Mouse (Mus musculus) left cerebral cortex, postnatal 14 days (tissue): Measurements from ENCODE around the gene Olfr1360. TPM values are rescaled to one million over a fixed set of nuclear protein-coding genes. Genes with fewer than 3 reads are reported as not detected.

Experiments
- DNase-seq, 2 experiments: peaks; one replicate each; pipeline ENCODE4 v3.0.0; 2021 to 2022; ENCODE audit warnings: low spot score in 2 of 2, mixed read lengths in 1 of 2
- intact Hi-C: fragments of 180-260 bp; cut with DNase I; formaldehyde crosslinking; loops from one replicate; pipeline ENCODE4 v1.15.1; 2025
- microRNA-seq, 2 experiments: library from miRNA; unstranded; fragments of <30 nt; microRNA quantifications; one replicate each; pipeline ENCODE4 v1.2.0; 2022
- total RNA-seq, 2 experiments: library from RNA; stranded (reverse); gene quantifications; 2 replicates each; pipeline ENCODE4 v1.2.3; 2021

Olfr1360 gene
- total RNA-seq, 2 experiments from 2014 or later: not detected

- DNase-seq: peak; percentile 89 to 92
- intact Hi-C loops: loop anchor here (5.0 to 10.0 kb wide), 4 partner anchors 445 to 1825 kb away; partner anchors contain the start of genes Hist1h2af, Hist1h3g and Hist1h4h
Measured at GRCm38 (mm10) chr13:21710031-21710711, 33.0 kb upstream of the Olfr1360 start.

DNA sequence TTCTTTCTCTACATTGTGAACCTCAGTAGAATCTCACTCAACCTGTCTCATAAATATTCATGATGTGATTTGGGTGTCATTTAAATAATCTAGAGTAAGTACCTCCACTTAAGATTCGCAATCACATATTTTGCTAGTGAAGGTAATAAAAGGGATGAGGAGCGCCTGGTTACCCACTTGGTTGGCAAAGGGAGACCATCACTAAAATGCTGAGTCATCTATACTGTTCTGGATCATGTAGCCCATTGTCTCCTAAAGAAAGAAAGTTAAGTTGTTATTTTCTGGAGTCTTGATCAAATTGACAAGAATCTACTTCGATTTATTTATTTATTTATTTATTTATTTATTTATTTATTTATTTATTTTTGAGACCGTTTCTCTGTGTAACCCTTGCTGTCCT, 29.5 kb upstream of the Olfr1360 start:
- intact Hi-C loops: no loop called here
- no peak for DNase-seq

- intact Hi-C loops: no loop called here
- no peak for DNase-seq
Measured at GRCm38 (mm10) chr13:21697811-21698210, 20.6 kb upstream of the Olfr1360 start, which contains the start of gene Olfr1359. TSS of gene Olfr1359 (plus strand) at chr13:21698111.

DNA sequence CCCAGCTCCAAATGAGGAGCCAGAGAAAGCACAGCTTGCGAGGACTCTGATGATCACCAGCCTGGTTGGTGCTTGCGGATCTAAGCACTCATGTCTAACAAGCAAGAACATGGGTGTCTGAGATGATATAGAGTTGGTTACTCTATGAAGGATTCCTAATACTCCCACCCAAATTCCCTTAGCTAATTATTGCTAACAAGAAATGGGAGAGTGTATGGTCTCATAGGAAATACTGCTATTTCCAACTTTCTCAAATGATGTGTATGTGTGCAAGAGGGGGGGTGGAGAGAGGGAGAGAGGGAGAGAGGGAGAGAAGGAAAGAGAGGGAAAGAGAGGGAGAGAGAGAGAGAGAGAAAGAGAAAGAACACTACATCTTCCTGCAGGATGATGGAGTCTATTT, 13.9 kb downstream of the Olfr1360 start, which contains the start of gene Olfr1361:
TSS of gene Olfr1361 (minus strand) at position 101 of the 400 bp plus-strand sequence.
- intact Hi-C loops: no loop called here
- DNase-seq: no peak

- no peak for DNase-seq
- intact Hi-C loops: no loop called here
Measured at GRCm38 (mm10) chr13:21642418-21642817, 34.8 kb downstream of the Olfr1360 start, which contains the start of gene Olfr11. TSS of gene Olfr11 (minus strand) at chr13:21642518.

Small RNA genes within 50 kb of the gene (microRNA-seq; reads per million reads assigned to microRNA genes)
- gene Gm44357 (0 reads per million in 2 experiments), gene Gm44367 (0 reads per million in 2 experiments)

Other genes with a start within 250 kb of the Olfr1360 start
- 1 to 10 TPM; 1.3 to 1.8 TPM for gene Pgbd1, start 236.3 kb downstream of the Olfr1360 start, total RNA-seq
- 10 to 100 TPM; 33.9 to 39.7 TPM for gene Zscan26, start 223.7 kb downstream of the Olfr1360 start, total RNA-seq
- gene Nkapl, start 208.9 kb downstream of the Olfr1360 start, total RNA-seq: 1 to 10 TPM in 1 of 2 experiments, under 1 TPM in 1; 0.76 to 1.3 TPM
- gene Zkscan4, start 198.5 kb downstream of the Olfr1360 start, total RNA-seq: 1 to 10 TPM; 7.2 to 7.3 TPM
- gene Gm10065, start 198.0 kb downstream of the Olfr1360 start, total RNA-seq: not detected
- gene AK157302, start 182.2 kb downstream of the Olfr1360 start, total RNA-seq: 10 to 100 TPM; 18.1 to 19.7 TPM
- gene Gm11273, start 176.0 kb downstream of the Olfr1360 start, total RNA-seq: 10 to 100 TPM; 59.6 to 63.4 TPM
- 10 to 100 TPM; 12.7 to 13.2 TPM for gene Zkscan8, start 146.3 kb downstream of the Olfr1360 start, total RNA-seq
- not detected for gene Olfr1366, start 134.6 kb downstream of the Olfr1360 start, total RNA-seq
- gene Olfr1535, start 117.5 kb downstream of the Olfr1360 start, total RNA-seq: not detected
- gene Olfr1364, start 95.6 kb downstream of the Olfr1360 start, total RNA-seq: not detected
- gene Olfr1362, start 63.4 kb downstream of the Olfr1360 start, total RNA-seq: not detected
- not detected for gene Olfr11, start 34.9 kb downstream of the Olfr1360 start, total RNA-seq
- not detected for gene Olfr1361, start 14.0 kb downstream of the Olfr1360 start, total RNA-seq
- gene Olfr1359, start 20.7 kb upstream of the Olfr1360 start, total RNA-seq: not detected
- gene Hist1h2bl, start 38.7 kb upstream of the Olfr1360 start, total RNA-seq: 10 to 100 TPM; 37.3 to 37.9 TPM
- gene Hist1h2ai, start 39.0 kb upstream of the Olfr1360 start, total RNA-seq: 10 to 100 TPM; 17.2 to 25.6 TPM
- gene Hist1h3h, start 40.3 kb upstream of the Olfr1360 start, total RNA-seq: 10 to 100 TPM; 46.6 to 56.8 TPM
- 1 to 10 TPM; 4.9 to 7.8 TPM for gene Hist1h2bm, start 44.6 kb upstream of the Olfr1360 start, total RNA-seq
- 10 to 100 TPM; 15.4 to 16.2 TPM for gene Hist1h4j, start 57.7 kb upstream of the Olfr1360 start, total RNA-seq
- 100 to 1,000 TPM; 311 to 320 TPM for gene Hist1h4k, start 73.1 kb upstream of the Olfr1360 start, total RNA-seq
- gene Hist1h2ak, start 76.4 kb upstream of the Olfr1360 start, total RNA-seq: 10 to 100 TPM; 13.2 to 15.7 TPM
- gene Hist1h2bn, start 76.7 kb upstream of the Olfr1360 start, total RNA-seq: 10 to 100 TPM in 1 of 2 experiments, 1 to 10 TPM in 1; 9.6 to 16.1 TPM
- 10 to 100 TPM in 1 of 2 experiments, 1 to 10 TPM in 1; 7.6 to 10.5 TPM for gene Hist1h1b, start 103.2 kb upstream of the Olfr1360 start, total RNA-seq
- gene Hist1h3i, start 106.0 kb upstream of the Olfr1360 start, total RNA-seq: 10 to 100 TPM; 51.4 to 75.0 TPM
- gene Hist1h2an, start 109.8 kb upstream of the Olfr1360 start, total RNA-seq: 1 to 10 TPM; 2.5 to 6.9 TPM
- gene Hist1h2bp, start 110.1 kb upstream of the Olfr1360 start, total RNA-seq: 10 to 100 TPM in 1 of 2 experiments, 1 to 10 TPM in 1; 6.7 to 11.2 TPM
- gene Hist1h2bq, start 132.8 kb upstream of the Olfr1360 start, total RNA-seq: 10 to 100 TPM; 43.6 to 56.5 TPM
- gene Hist1h2ao, start 133.1 kb upstream of the Olfr1360 start, total RNA-seq: not detected
- 100 to 1,000 TPM; 213 to 226 TPM for gene Hist1h4m, start 134.3 kb upstream of the Olfr1360 start, total RNA-seq
- gene Hist1h4n, start 154.8 kb upstream of the Olfr1360 start, total RNA-seq: 10 to 100 TPM; 20.9 to 25.8 TPM
- 10 to 100 TPM; 46.9 to 49.5 TPM for gene Hist1h2ap, start 156.1 kb upstream of the Olfr1360 start, total RNA-seq
- gene Hist1h2br, start 156.3 kb upstream of the Olfr1360 start, total RNA-seq: 10 to 100 TPM; 44.5 to 56.8 TPM